Mouse (Mus musculus): ENCODE measurements around the gene Fam3a. TPM values are rescaled to one million over a fixed set of nuclear protein-coding genes. Genes with fewer than 3 reads are reported as not detected.

Fam3a gene
- total and polyA plus RNA-seq, 3 experiments = 7.7 to 12.5 (median 8.3) TPM

GRCm38 (mm10) chrX:74413377-74413776 is 20.3 kb upstream of the Fam3a start:
- no peak overlapping the region for H3K9ac ChIP-seq (ENCODE audit: insufficient read depth, low read depth)
- no peak overlapping the region for H3K27ac ChIP-seq (ENCODE audit: insufficient read depth, low read depth)
- in situ Hi-C loops (cut with MboI; ENCODE audit: low pct_ligation_motif_present, low pct_unique_long_range_greater_than_20kb, low sequenced_read_pairs) = loop anchor here (5.0 to 10.0 kb wide), 2 partner anchors 166 to 299 kb away; partner anchors contain the start of gene Flna
- no peak overlapping the region for H3K4me2 ChIP-seq (ENCODE audit: insufficient read depth, low read depth, poor library complexity, severe bottlenecking)
- H3K27me3 ChIP-seq (replicated peaks) = no peaks in the 10 kb centered on the region
- TF ChIP-seq ELF1 (IDR thresholded peaks at IDR 0.05; ENCODE audit: low read depth, low read length) (no peak), MYC (IDR thresholded peaks at IDR 0.05; ENCODE audit: low read depth, low read length) (peak; percentile 55; the same call in 1 of the 2 replicates), CHD2 (IDR thresholded peaks at IDR 0.05; ENCODE audit: low read length) (peak; percentile 74), JUND (conservative IDR thresholded peaks at IDR 0.05; ENCODE audit: low read depth, low read length) (no peak), ZMIZ1 (IDR thresholded peaks at IDR 0.05; ENCODE audit: low read depth, low read length) (no peak), CTCF (conservative IDR thresholded peaks at IDR 0.05 in 1 of 2, IDR thresholded peaks at IDR 0.05 in 1 of 2; ENCODE audit: low read depth in 2 of 2, low read length in 2 of 2) (peak; percentile 62 to 98), GABPA (IDR thresholded peaks at IDR 0.05; ENCODE audit: insufficient replicate concordance, low read depth, low read length) (no peak), JUN (IDR thresholded peaks at IDR 0.05; ENCODE audit: insufficient read depth, low read depth, low read length) (no peak), MAFK (IDR thresholded peaks at IDR 0.05; ENCODE audit: insufficient replicate concordance, low read length) (no peak), ZNF384 (IDR thresholded peaks at IDR 0.05; ENCODE audit: low read depth, low read length) (peak; percentile 50; the same call in 1 of the 2 replicates), TCF12 (IDR thresholded peaks at IDR 0.05; ENCODE audit: low read depth, low read length) (no peak), E2F4 (IDR thresholded peaks at IDR 0.05; ENCODE audit: insufficient replicate concordance, low read depth, low read length) (no peak), RAD21 (IDR thresholded peaks at IDR 0.05; ENCODE audit: low read depth, low read length) (peak; percentile 94), MAX (IDR thresholded peaks at IDR 0.05; ENCODE audit: low read length) (no peak), POLR2A (IDR thresholded peaks at IDR 0.05; ENCODE audit: low read depth, low read length) (no peak), KAT2A (IDR thresholded peaks at IDR 0.05; ENCODE audit: insufficient replicate concordance, low read length) (no peak), ETS1 (conservative IDR thresholded peaks at IDR 0.05; ENCODE audit: low read depth, low read length) (no peak), IRF4 (IDR thresholded peaks at IDR 0.05; ENCODE audit: low read depth, low read length) (peak; percentile 73), MXI1 (IDR thresholded peaks at IDR 0.05; ENCODE audit: low read depth, low read length) (peak; percentile 56; the same call in 1 of the 2 replicates), USF2 (conservative IDR thresholded peaks at IDR 0.05; ENCODE audit: low read depth, low read length) (no peak), EP300 (IDR thresholded peaks at IDR 0.05; ENCODE audit: low read length) (no peak), SIN3A (IDR thresholded peaks at IDR 0.05; ENCODE audit: low read length) (peak; percentile 74), NRF1 (IDR thresholded peaks at IDR 0.05; ENCODE audit: low read depth, low read length) (no peak), RCOR1 (conservative IDR thresholded peaks at IDR 0.05; ENCODE audit: low read depth, low read length) (no peak), ZC3H11A (IDR thresholded peaks at IDR 0.05; ENCODE audit: low read depth, low read length) (peak; percentile 79), UBTF (IDR thresholded peaks at IDR 0.05; ENCODE audit: low read depth, low read length) (no peak), MEF2A (IDR thresholded peaks at IDR 0.05; ENCODE audit: borderline replicate concordance, low read depth, low read length) (0 out of 2 replicates have a peak, but pooled peaks have one; percentile 45), NELFE (IDR thresholded peaks at IDR 0.05; ENCODE audit: low read depth, low read length) (0 out of 2 replicates have a peak, but pooled peaks have one; percentile 35), TBP (conservative IDR thresholded peaks at IDR 0.05; ENCODE audit: low read depth, low read length) (no peak), SMC3 (IDR thresholded peaks at IDR 0.05; ENCODE audit: low read depth, low read length) (peak; percentile 87), BHLHE40 (IDR thresholded peaks at IDR 0.05; ENCODE audit: low read depth, low read length) (no peak), MAZ (IDR thresholded peaks at IDR 0.05; ENCODE audit: low read depth, low read length) (peak; percentile 79; the same call in 1 of the 2 replicates)
- H3K36me3 ChIP-seq (replicated peaks in 1 of 2; ENCODE audit: control insufficient read depth in 1 of 2, insufficient read depth in 1 of 2, low read length in 1 of 2) = peaks cover 22 to 60% of the 10 kb centered on the region in 2 experiments
- H3K9me3 ChIP-seq (replicated peaks; ENCODE audit: low read length) = no peaks in the 10 kb centered on the region
- H3K79me2 ChIP-seq (replicated peaks; ENCODE audit: control insufficient read depth, extremely low read depth, insufficient read depth, poor library complexity, severe bottlenecking) = no peaks in the 10 kb centered on the region
- peak; percentile 59 for DNase-seq (ENCODE audit: extremely low read depth)
- dilution Hi-C loops (cut with MboI; ENCODE audit: extremely low pct_ligation_motif_present, extremely low pct_unique_long_range_greater_than_20kb, low sequenced_read_pairs) = no loop called here
- no peaks in the 10 kb centered on the region for H3K4me1 ChIP-seq (ENCODE audit: control insufficient read depth in 1 of 2, insufficient read depth in 2 of 2)
- H3K4me3 ChIP-seq (replicated peaks in 1 of 3; ENCODE audit: low read depth in 2 of 3, low read length in 2 of 3, poor library complexity in 1 of 3) = no peak overlapping the region

Measured in CH12.LX (cell line).